Mouse (Mus musculus) v-Abl transformed pro-B cells (cell line): ENCODE measurements at regions not wholly inside any gene's neighbourhood (a gene's known extent, or its start where the extent isn't known, plus 50 kb on each side); places are given as distances from the start of the nearest gene placed in this dataset.

ENCODE experiments used
- in situ Hi-C, 2 experiments: fragments of 400-800 bp; cut with MboI; formaldehyde crosslinking; loops; one replicate each; pipeline ENCODE4 v1.15.1; 2025; ENCODE audit not compliant: unreplicated experiment in 2 of 2

GRCm38 (mm10) chr13:31681571-31681970 lies 56.0 kb downstream of the Foxf2 start:
- in situ Hi-C loops = no loop called here

- in situ Hi-C loops = no loop called here
Observed at GRCm38 (mm10) chr13:31683311-31683710, 57.7 kb downstream of the Foxf2 start.

GRCm38 (mm10) chr13:31688531-31688930 lies 62.9 kb downstream of the Foxf2 start:
- in situ Hi-C loops = no loop called here

- in situ Hi-C loops = no loop called here
Observed at GRCm38 (mm10) chr13:31689317-31689716, 63.7 kb downstream of the Foxf2 start.

GRCm38 (mm10) chr13:31695725-31696124 lies 70.1 kb downstream of the Foxf2 start:
- in situ Hi-C loops = loop anchor here in 1 of 2 experiments (5.0 to 10.0 kb wide), 2 partner anchors 33 to 61 kb away; no protein-coding TSS in a partner anchor

- in situ Hi-C loops = loop anchor here (10.0 to 25.0 kb wide), 8 partner anchors 251 to 1021 kb away; no protein-coding TSS in a partner anchor
Observed at GRCm38 (mm10) chr13:31704199-31704598, 78.6 kb downstream of the Foxf2 start.

GRCm38 (mm10) chr13:31705406-31705805 lies 79.8 kb downstream of the Foxf2 start:
- in situ Hi-C loops = loop anchor here (5.0 to 25.0 kb wide), 11 partner anchors 82 to 1019 kb away; no protein-coding TSS in a partner anchor

GRCm38 (mm10) chr13:31710681-31711080 lies 85.1 kb downstream of the Foxf2 start:
- in situ Hi-C loops = loop anchor here in 1 of 2 experiments (25.0 kb wide), 1 partner anchor 502 kb away; no protein-coding TSS in a partner anchor

GRCm38 (mm10) chr13:31715683-31716082 lies 90.1 kb downstream of the Foxf2 start:
- in situ Hi-C loops = loop anchor here in 1 of 2 experiments (25.0 kb wide), 1 partner anchor 497 kb away; no protein-coding TSS in a partner anchor

- in situ Hi-C loops = loop anchor here in 1 of 2 experiments (25.0 kb wide), 1 partner anchor 496 kb away; no protein-coding TSS in a partner anchor
Observed at GRCm38 (mm10) chr13:31716771-31717170, 89.7 kb upstream of the Foxc1 start.

GRCm38 (mm10) chr13:31720731-31721130 lies 85.7 kb upstream of the Foxc1 start:
- in situ Hi-C loops = loop anchor here (10.0 to 25.0 kb wide), 2 partner anchors 54 to 492 kb away; no protein-coding TSS in a partner anchor

- in situ Hi-C loops = loop anchor here in 1 of 2 experiments (10.0 kb wide), 1 partner anchor 46 kb away; no protein-coding TSS in a partner anchor
Observed at GRCm38 (mm10) chr13:31728862-31729261, 77.6 kb upstream of the Foxc1 start.

GRCm38 (mm10) chr13:31746276-31746675 lies 60.2 kb upstream of the Foxc1 start:
- in situ Hi-C loops = no loop called here
